Mouse (Mus musculus) MEL (cell line): ENCODE measurements around the gene Tap2. TPM values are rescaled to one million over a fixed set of nuclear protein-coding genes. Genes with fewer than 3 reads are reported as not detected.

Source experiments
- DNase-seq: peaks from one replicate; pipeline ENCODE4 v3.0.0; 2011; ENCODE audit warnings: low read depth, low spot score
- H3K27ac ChIP-seq: 2 replicates; pipeline ENCODE4 v1.5.1; 2012; ENCODE audit warnings: low read depth, mild to moderate bottlenecking, control low read depth, low read length, moderate library complexity; ENCODE audit not compliant: control insufficient read depth
- H3K27me3 ChIP-seq, 2 experiments: fragments of 150-350 bp in 1 of 2; sonication (generic) in 1 of 2; 2 replicates each; pipeline ENCODE4 v1.6.1; 2012; ENCODE audit warnings: low read length in 2 of 2, mild to moderate bottlenecking in 2 of 2, improper control_type of control experiment in 1 of 2, moderate library complexity in 1 of 2; ENCODE audit not compliant: insufficient read depth in 2 of 2, control insufficient read depth in 1 of 2
- H3K36me3 ChIP-seq, 2 experiments: 2 replicates each; pipeline ENCODE4 v1.6.1; 2012 to 2014; ENCODE audit warnings: low read length in 2 of 2, improper control_type of control experiment in 1 of 2, inconsistent platforms in 1 of 2, mild to moderate bottlenecking in 1 of 2; ENCODE audit not compliant: insufficient read depth in 2 of 2, control insufficient read depth in 1 of 2
- H3K4me1 ChIP-seq, 2 experiments: fragments of 150-350 bp in 1 of 2; sonication (generic) in 1 of 2; 2 replicates each; pipeline ENCODE4 v1.6.1; 2012; ENCODE audit warnings: low read length in 2 of 2, improper control_type of control experiment in 1 of 2, mild to moderate bottlenecking in 1 of 2; ENCODE audit not compliant: insufficient read depth in 2 of 2, control insufficient read depth in 1 of 2
- H3K4me3 ChIP-seq, 2 experiments: fragments of 150-350 bp in 1 of 2; sonication (generic) in 1 of 2; 2 replicates each; pipeline ENCODE4 v1.5.1; 2012; ENCODE audit warnings: low read depth in 2 of 2, low read length in 2 of 2, mild to moderate bottlenecking in 2 of 2, moderate library complexity in 2 of 2, control low read depth in 1 of 2, improper control_type of control experiment in 1 of 2; ENCODE audit not compliant: control insufficient read depth in 1 of 2, insufficient read depth in 1 of 2
- H3K79me2 ChIP-seq: 2 replicates; pipeline ENCODE4 v1.6.1; 2012; ENCODE audit warnings: mild to moderate bottlenecking, low read length, moderate library complexity; ENCODE audit not compliant: control insufficient read depth, poor library complexity, insufficient read depth
- H3K9ac ChIP-seq: 2 replicates; pipeline ENCODE4 v1.6.1; 2012; ENCODE audit warnings: low read depth, mild to moderate bottlenecking, control low read depth, low read length, moderate library complexity; ENCODE audit not compliant: control insufficient read depth, poor library complexity, severe bottlenecking
- H3K9me3 ChIP-seq: fragments of 150-350 bp; sonication (generic); replicated peaks from 2 replicates; pipeline ENCODE4 v1.6.1; 2012; ENCODE audit warnings: mild to moderate bottlenecking, low read length, improper control_type of control experiment, moderate library complexity; ENCODE audit not compliant: insufficient read depth
- BHLHE40 ChIP-seq: IDR thresholded peaks from 2 replicates; pipeline ENCODE4 v1.6.1; 2012; ENCODE audit warnings: low read depth, mild to moderate bottlenecking, inconsistent platforms, low read length, improper control_type of control experiment, borderline replicate concordance
- CTCF ChIP-seq, 3 experiments: IDR thresholded peaks in 2 of 3; conservative IDR thresholded peaks in 1 of 3; 2 replicates each; pipeline ENCODE4 v1.5.1; 2011 to 2012; ENCODE audit warnings: low read length in 3 of 3, low read depth in 2 of 3, mild to moderate bottlenecking in 2 of 3, improper control_type of control experiment in 1 of 3, inconsistent platforms in 1 of 3, mixed read lengths in 1 of 3, moderate library complexity in 1 of 3; ENCODE audit not compliant: control insufficient read depth in 1 of 3, insufficient read depth in 1 of 3, poor library complexity in 1 of 3, severe bottlenecking in 1 of 3
- GATA1 ChIP-seq: IDR thresholded peaks from 2 replicates; pipeline ENCODE4 v1.6.1; 2011; ENCODE audit warnings: low read depth, low read length, improper control_type of control experiment
- HCFC1 ChIP-seq: IDR thresholded peaks from 2 replicates; pipeline ENCODE4 v1.6.1; 2012; ENCODE audit warnings: low read depth, mild to moderate bottlenecking, inconsistent platforms, low read length, improper control_type of control experiment, moderate library complexity
- KAT2A ChIP-seq: conservative IDR thresholded peaks from 2 replicates; pipeline ENCODE4 v1.6.1; 2012; ENCODE audit warnings: low read depth, low read length, improper control_type of control experiment, inconsistent platforms
- MAFK ChIP-seq: IDR thresholded peaks from 2 replicates; pipeline ENCODE4 v1.6.1; 2011; ENCODE audit warnings: low read depth, mild to moderate bottlenecking, low read length, improper control_type of control experiment, borderline replicate concordance
- MAZ ChIP-seq: IDR thresholded peaks from 2 replicates; pipeline ENCODE4 v1.6.1; 2012; ENCODE audit warnings: low read depth, mild to moderate bottlenecking, inconsistent platforms, low read length, improper control_type of control experiment
- MEF2A ChIP-seq: IDR thresholded peaks from 2 replicates; pipeline ENCODE4 v1.6.1; 2014; ENCODE audit warnings: low read depth, mild to moderate bottlenecking, inconsistent platforms, low read length, improper control_type of control experiment; ENCODE audit not compliant: poor library complexity, insufficient replicate concordance, severe bottlenecking; ENCODE audit errors: extremely low read depth
- MXI1 ChIP-seq: IDR thresholded peaks from 2 replicates; pipeline ENCODE4 v1.6.1; 2011; ENCODE audit warnings: mild to moderate bottlenecking, low read depth, low read length, improper control_type of control experiment
- MYB ChIP-seq: IDR thresholded peaks from 2 replicates; pipeline ENCODE4 v1.6.1; 2011; ENCODE audit warnings: mild to moderate bottlenecking, low read depth, low read length, improper control_type of control experiment
- MYC ChIP-seq: IDR thresholded peaks from 2 replicates; pipeline ENCODE4 v1.6.1; 2011; ENCODE audit warnings: low read depth, mild to moderate bottlenecking, low read length, improper control_type of control experiment, moderate library complexity
- NRF1 ChIP-seq: IDR thresholded peaks from 2 replicates; pipeline ENCODE4 v1.6.1; 2014; ENCODE audit warnings: low read depth, mild to moderate bottlenecking, inconsistent platforms, low read length, improper control_type of control experiment, moderate library complexity; ENCODE audit not compliant: poor library complexity, insufficient read depth, severe bottlenecking
- POLR2AphosphoS2 ChIP-seq: IDR thresholded peaks from 2 replicates; pipeline ENCODE4 v1.6.1; 2011; ENCODE audit warnings: low read length, improper control_type of control experiment
- POLR2AphosphoS5 ChIP-seq: IDR thresholded peaks from 2 replicates; pipeline ENCODE4 v1.6.1; 2012; ENCODE audit warnings: low read depth, borderline replicate concordance, mild to moderate bottlenecking, inconsistent platforms, low read length, moderate library complexity, mixed read lengths
- RAD21 ChIP-seq: IDR thresholded peaks from 2 replicates; pipeline ENCODE4 v1.6.1; 2011; ENCODE audit warnings: mild to moderate bottlenecking, low read depth, low read length, improper control_type of control experiment
- RCOR1 ChIP-seq: IDR thresholded peaks from 2 replicates; pipeline ENCODE4 v1.6.1; 2012; ENCODE audit warnings: low read depth, mild to moderate bottlenecking, inconsistent platforms, low read length, improper control_type of control experiment
- SIN3A ChIP-seq: IDR thresholded peaks from 2 replicates; pipeline ENCODE4 v1.6.1; 2012; ENCODE audit warnings: low read length, improper control_type of control experiment, inconsistent platforms
- TAL1 ChIP-seq: IDR thresholded peaks from 2 replicates; pipeline ENCODE4 v1.6.1; 2012; ENCODE audit warnings: mild to moderate bottlenecking, inconsistent platforms, low read length, moderate library complexity, mixed read lengths
- TBP ChIP-seq: IDR thresholded peaks from 2 replicates; pipeline ENCODE4 v1.8.0; 2011; ENCODE audit warnings: low read depth, low read length, improper control_type of control experiment
- TCF12 ChIP-seq: IDR thresholded peaks from 2 replicates; pipeline ENCODE4 v1.6.1; 2014; ENCODE audit warnings: low read depth, mild to moderate bottlenecking, inconsistent platforms, low read length, improper control_type of control experiment, moderate library complexity
- USF2 ChIP-seq, 2 experiments: IDR thresholded peaks; 2 replicates each; pipeline ENCODE4 v1.6.1; 2011 to 2012; ENCODE audit warnings: improper control_type of control experiment in 2 of 2, low read length in 2 of 2, borderline replicate concordance in 1 of 2, inconsistent platforms in 1 of 2, low read depth in 1 of 2, mild to moderate bottlenecking in 1 of 2; ENCODE audit not compliant: insufficient read depth in 1 of 2
- ZC3H11A ChIP-seq: IDR thresholded peaks from 2 replicates; pipeline ENCODE4 v1.6.1; 2012; ENCODE audit warnings: low read depth, mild to moderate bottlenecking, inconsistent platforms, low read length, improper control_type of control experiment
- ZMIZ1 ChIP-seq: IDR thresholded peaks from 2 replicates; pipeline ENCODE4 v1.6.1; 2012; ENCODE audit warnings: low read depth, mild to moderate bottlenecking, inconsistent platforms, low read length, improper control_type of control experiment, moderate library complexity
- ZNF384 ChIP-seq: IDR thresholded peaks from 2 replicates; pipeline ENCODE4 v1.6.1; 2012; ENCODE audit warnings: low read depth, mild to moderate bottlenecking, inconsistent platforms, low read length, improper control_type of control experiment
- polyA plus RNA-seq, 2 experiments: library from polyadenylated mRNA; stranded (reverse) in 1 of 2; unstranded in 1 of 2; fragments of >175 nt in 1 of 2; fragments of >200 nt in 1 of 2; gene quantifications; 2 replicates each; pipeline versions ENCODE4 v1.2.1 to v1.2.4; 2012; ENCODE audit warnings: low replicate concordance in 2 of 2, low read depth in 1 of 2; ENCODE audit not compliant: insufficient read length in 2 of 2, insufficient read depth in 1 of 2, missing spikeins in 1 of 2
- total RNA-seq: library from RNA; depleted of rRNA; stranded (reverse); fragments of 300-350 nt; gene quantifications from 2 replicates; pipeline ENCODE4 v1.2.3, GENCODE M21; 2012

Gene Tap2
- total and polyA plus RNA-seq, 3 experiments: 48.5 to 63.0 TPM; not detected in 1

- Histone ChIP-seq H3K27ac (no peak overlapping the region), H3K36me3 (no peaks in the 10 kb centered on the region), H3K9me3 (no peaks in the 10 kb centered on the region), H3K27me3 (no peaks in the 10 kb centered on the region), H3K79me2 (no peaks in the 10 kb centered on the region), H3K4me3 (no peak overlapping the region), H3K4me1 (no peaks in the 10 kb centered on the region), H3K9ac (no peak overlapping the region)
- no peak for TF ChIP-seq MAFK
- no peak for TF ChIP-seq TBP
- no peak for TF ChIP-seq NRF1
- TF ChIP-seq POLR2AphosphoS5: no peak
- no peak for TF ChIP-seq BHLHE40
- no peak for TF ChIP-seq ZC3H11A
- TF ChIP-seq RCOR1: no peak
- DNase-seq: no peak
Observed at GRCm38 (mm10) chr17:34263811-34264371, 60.6 kb downstream of the Tap2 start.

- Histone ChIP-seq H3K27ac (no peak overlapping the region), H3K79me2 (no peaks in the 10 kb centered on the region), H3K9ac (no peak overlapping the region), H3K4me3 (no peak overlapping the region), H3K9me3 (no peaks in the 10 kb centered on the region), H3K36me3 (no peaks in the 10 kb centered on the region), H3K27me3 (no peaks in the 10 kb centered on the region), H3K4me1 (no peaks in the 10 kb centered on the region)
- no peak for DNase-seq
- no peak for TF ChIP-seq HCFC1
- no peak for TF ChIP-seq SIN3A
- TF ChIP-seq TAL1: no peak
- no peak for TF ChIP-seq POLR2AphosphoS2
- no peak for TF ChIP-seq MYC
- TF ChIP-seq KAT2A: no peak
- no peak for TF ChIP-seq TCF12
- no peak for TF ChIP-seq ZNF384
- TF ChIP-seq MYB: no peak
- TF ChIP-seq CTCF (IDR thresholded peaks at IDR 0.05 in 2 of 3, conservative IDR thresholded peaks at IDR 0.05 in 1 of 3; ENCODE audit: control insufficient read depth in 1 of 3, insufficient read depth in 1 of 3, low read depth in 2 of 3, low read length in 3 of 3, poor library complexity in 1 of 3, severe bottlenecking in 1 of 3): no peak
- no peak for TF ChIP-seq RAD21
- TF ChIP-seq ZC3H11A: no peak
- TF ChIP-seq RCOR1: no peak
- no peak for TF ChIP-seq MXI1
- TF ChIP-seq USF2 (IDR thresholded peaks at IDR 0.05; ENCODE audit: borderline replicate concordance in 1 of 2, insufficient read depth in 1 of 2, low read depth in 1 of 2, low read length in 2 of 2): no peak
- TF ChIP-seq ZMIZ1: no peak
- no peak for TF ChIP-seq MAZ
- no peak for TF ChIP-seq GATA1
- TF ChIP-seq MEF2A: no peak
- no peak for TF ChIP-seq MAFK
Observed at GRCm38 (mm10) chr17:34264452-34265351, 61.4 kb downstream of the Tap2 start.
